Mouse (Mus musculus) hindbrain, embryonic 15.5 days (tissue): ENCODE data around the gene Igf1r. TPM values are rescaled to one million over a fixed set of nuclear protein-coding genes. Genes with fewer than 3 reads are reported as not detected.
A peak's percentile ranks its signal among the peaks of the same experiment; 100 is the strongest.

Experiments
- ATAC-seq: fragments of 200-750 bp; cut with Nextera tagmentation; 2 replicates; pipeline ENCODE4 v1.8.0; 2017; ENCODE audit warnings: low read depth, moderate number of reproducible peaks, moderate TSS enrichment; ENCODE audit not compliant: low FRiP score
- H3K27ac ChIP-seq: fragments of 300-500 bp; sonication (generic); replicated peaks from 2 replicates; pipeline ENCODE4 v1.5.1; 2015; ENCODE audit warnings: mild to moderate bottlenecking, inconsistent platforms
- H3K27me3 ChIP-seq: fragments of 300-500 bp; sonication (generic); 2 replicates; pipeline ENCODE4 v1.6.1; 2015; ENCODE audit warnings: control low read depth, inconsistent platforms
- H3K36me3 ChIP-seq: fragments of 300-500 bp; sonication (generic); 2 replicates; pipeline ENCODE4 v1.6.1; 2015; ENCODE audit warnings: control low read depth, inconsistent platforms
- H3K4me1 ChIP-seq: fragments of 300-500 bp; sonication (generic); replicated peaks from 2 replicates; pipeline ENCODE4 v1.6.1; 2015; ENCODE audit warnings: control low read depth, inconsistent platforms
- H3K4me2 ChIP-seq: fragments of 300-500 bp; sonication (generic); 2 replicates; pipeline ENCODE4 v1.6.1; 2015; ENCODE audit warnings: moderate library complexity, mild to moderate bottlenecking, inconsistent platforms
- H3K4me3 ChIP-seq: fragments of 300-500 bp; sonication (generic); 2 replicates; pipeline ENCODE4 v1.5.1; 2015; ENCODE audit warnings: mild to moderate bottlenecking, inconsistent platforms
- H3K9ac ChIP-seq: fragments of 300-500 bp; sonication (generic); 2 replicates; pipeline ENCODE4 v1.6.1; 2015; ENCODE audit warnings: inconsistent platforms
- H3K9me3 ChIP-seq: fragments of 300-500 bp; sonication (generic); 2 replicates; pipeline ENCODE4 v1.6.1; 2016; ENCODE audit warnings: control low read depth, inconsistent platforms
- WGBS: fragments of 180-500 bp; shearing (Covaris S2); methylation state at CpG from one replicate; pipeline ENCODE4 v1.1.7; 2015; 5-methylcytosine and 5-hydroxymethylcytosine counted together
- polyA plus RNA-seq: library from polyadenylated mRNA; unstranded; fragments of >200 nt; fragmentation: Nextera tagmentation; extraction: Ambion mirVana; gene quantifications from 2 replicates; pipeline ENCODE4 v1.2.1, GENCODE M21; 2015

Igf1r gene
- polyA plus RNA-seq, 1 experiment from 2014 or later: 22.8 TPM

DNA sequence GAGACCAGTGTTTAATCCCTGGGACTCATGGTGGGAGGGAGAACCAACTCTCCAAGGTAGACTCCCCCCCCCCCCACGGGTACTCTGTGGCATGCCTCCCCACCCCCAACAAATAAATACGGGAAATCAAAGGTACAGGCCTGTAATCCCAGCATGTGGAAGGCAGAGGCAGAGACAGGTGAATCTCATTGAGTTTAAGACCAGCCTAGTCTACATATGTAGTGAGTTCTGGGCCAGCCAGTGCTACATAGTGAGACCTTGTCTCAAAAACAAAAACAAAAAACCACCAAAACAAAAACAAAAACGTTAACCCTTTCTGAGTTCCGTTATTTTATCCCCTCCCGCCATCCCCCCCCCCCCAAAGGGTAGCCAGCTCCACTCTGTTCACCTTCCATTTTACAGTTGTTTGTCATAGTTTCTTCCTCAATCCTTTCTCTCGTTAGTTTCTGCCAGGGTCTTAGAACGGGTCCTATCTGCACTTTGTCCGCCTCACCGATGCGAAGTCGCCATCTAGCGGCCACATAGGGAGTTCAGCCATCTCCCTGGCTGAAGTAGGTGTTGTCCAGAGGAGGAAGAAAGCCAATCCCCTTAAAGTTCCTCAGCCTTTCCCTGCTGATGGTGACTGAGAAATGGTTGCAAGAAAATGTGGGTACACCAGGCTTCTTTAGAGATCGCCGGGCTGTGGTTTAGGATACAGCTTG is 9.1 kb downstream of the Igf1r start:
- peak; percentile 48 for ATAC-seq
- Histone ChIP-seq H3K4me2 (no peak overlapping the region), H3K4me3 (no peak overlapping the region), H3K27ac (no peak overlapping the region), H3K36me3 (no peaks in the 10 kb centered on the region), H3K27me3 (no peaks in the 10 kb centered on the region), H3K4me1 (peaks cover 15% of the 10 kb centered on the region), H3K9ac (no peak overlapping the region), H3K9me3 (no peaks in the 10 kb centered on the region)
- WGBS: 13% methylated on average over 14 of the region's 14 CpGs

DNA sequence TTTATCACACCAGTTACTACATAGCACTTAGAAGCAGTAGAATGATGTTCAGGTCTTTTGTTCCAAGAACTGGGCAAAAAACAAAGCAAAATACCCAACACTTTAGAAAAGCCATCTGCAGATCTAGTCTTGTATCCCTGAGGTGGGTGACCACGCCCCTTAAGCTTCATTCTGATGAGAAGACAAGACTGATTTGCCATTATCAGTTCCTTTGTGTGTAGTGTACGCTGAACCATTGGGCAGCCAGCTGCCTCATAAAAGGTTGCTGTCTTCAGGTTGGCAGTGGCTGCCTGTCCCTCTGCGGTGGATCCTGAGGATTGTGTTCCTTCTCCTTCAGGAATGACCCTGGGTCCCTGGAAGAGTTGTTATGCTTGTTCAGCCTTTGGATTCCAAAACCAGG is 11.1 kb downstream of the Igf1r start:
- WGBS: 81% methylated on average over 3 of the region's 3 CpGs
- no peak overlapping the region for H3K4me2 ChIP-seq
- H3K27me3 ChIP-seq: no peaks in the 10 kb centered on the region
- no peak overlapping the region for H3K4me3 ChIP-seq
- H3K9me3 ChIP-seq: no peaks in the 10 kb centered on the region
- H3K4me1 ChIP-seq: peaks cover 3% of the 10 kb centered on the region; the same call in 1 of the 2 replicates
- ATAC-seq: no peak
- no peak overlapping the region for H3K9ac ChIP-seq
- no peaks in the 10 kb centered on the region for H3K36me3 ChIP-seq
- no peak overlapping the region for H3K27ac ChIP-seq

DNA sequence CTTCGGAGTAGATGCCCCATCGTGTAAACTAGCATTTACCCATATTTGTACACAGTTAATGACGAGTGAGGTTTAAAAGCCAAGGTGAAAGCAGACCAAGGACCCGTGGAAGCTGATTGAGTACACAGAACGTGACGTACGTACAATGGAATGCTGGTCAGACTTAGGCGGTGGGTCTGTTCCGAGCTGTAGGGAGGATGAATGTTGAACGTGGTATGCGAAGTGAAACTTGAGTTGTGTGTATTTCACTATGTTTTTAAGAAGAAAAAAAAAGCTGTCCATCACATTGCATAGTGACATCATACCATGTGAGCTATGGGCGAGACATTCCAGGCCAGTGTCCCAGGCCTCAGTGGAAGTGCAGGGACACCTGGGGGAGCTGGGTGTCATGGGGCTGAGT is 15.8 kb downstream of the Igf1r start:
- 92% methylated on average over 12 of the region's 12 CpGs for WGBS
- Histone ChIP-seq H3K36me3 (no peaks in the 10 kb centered on the region), H3K9me3 (no peaks in the 10 kb centered on the region), H3K27me3 (no peaks in the 10 kb centered on the region), H3K4me1 (peaks cover 32% of the 10 kb centered on the region), H3K4me2 (no peak overlapping the region), H3K4me3 (no peak overlapping the region), H3K27ac (no peak overlapping the region), H3K9ac (no peak overlapping the region)
- ATAC-seq: no peak

DNA sequence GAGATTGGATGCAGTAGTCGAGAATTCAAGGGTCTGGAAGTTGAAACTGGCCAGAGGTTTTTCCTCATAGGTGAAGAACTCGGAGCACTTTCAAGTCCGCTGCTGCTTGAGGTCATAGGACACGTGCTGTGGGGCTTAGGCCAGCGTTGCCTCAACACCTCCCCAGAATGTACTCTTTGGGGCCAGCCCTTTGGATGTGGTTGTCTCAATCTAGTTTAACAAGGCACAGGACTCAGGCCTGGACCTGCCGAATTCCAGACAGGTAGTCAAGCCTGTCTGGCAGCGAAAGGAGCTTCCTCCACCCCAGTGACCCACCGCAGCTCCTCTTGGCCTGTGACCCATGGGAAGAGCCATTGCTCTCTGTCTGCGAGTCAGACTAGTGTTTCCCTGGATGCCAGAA is 16.4 kb downstream of the Igf1r start:
- Histone ChIP-seq H3K4me2 (no peak overlapping the region), H3K9ac (no peak overlapping the region), H3K27ac (no peak overlapping the region), H3K36me3 (no peaks in the 10 kb centered on the region), H3K4me1 (peaks cover 39% of the 10 kb centered on the region), H3K9me3 (no peaks in the 10 kb centered on the region), H3K27me3 (no peaks in the 10 kb centered on the region), H3K4me3 (no peak overlapping the region)
- no peak for ATAC-seq
- WGBS: 85% methylated on average over 9 of the region's 9 CpGs

DNA sequence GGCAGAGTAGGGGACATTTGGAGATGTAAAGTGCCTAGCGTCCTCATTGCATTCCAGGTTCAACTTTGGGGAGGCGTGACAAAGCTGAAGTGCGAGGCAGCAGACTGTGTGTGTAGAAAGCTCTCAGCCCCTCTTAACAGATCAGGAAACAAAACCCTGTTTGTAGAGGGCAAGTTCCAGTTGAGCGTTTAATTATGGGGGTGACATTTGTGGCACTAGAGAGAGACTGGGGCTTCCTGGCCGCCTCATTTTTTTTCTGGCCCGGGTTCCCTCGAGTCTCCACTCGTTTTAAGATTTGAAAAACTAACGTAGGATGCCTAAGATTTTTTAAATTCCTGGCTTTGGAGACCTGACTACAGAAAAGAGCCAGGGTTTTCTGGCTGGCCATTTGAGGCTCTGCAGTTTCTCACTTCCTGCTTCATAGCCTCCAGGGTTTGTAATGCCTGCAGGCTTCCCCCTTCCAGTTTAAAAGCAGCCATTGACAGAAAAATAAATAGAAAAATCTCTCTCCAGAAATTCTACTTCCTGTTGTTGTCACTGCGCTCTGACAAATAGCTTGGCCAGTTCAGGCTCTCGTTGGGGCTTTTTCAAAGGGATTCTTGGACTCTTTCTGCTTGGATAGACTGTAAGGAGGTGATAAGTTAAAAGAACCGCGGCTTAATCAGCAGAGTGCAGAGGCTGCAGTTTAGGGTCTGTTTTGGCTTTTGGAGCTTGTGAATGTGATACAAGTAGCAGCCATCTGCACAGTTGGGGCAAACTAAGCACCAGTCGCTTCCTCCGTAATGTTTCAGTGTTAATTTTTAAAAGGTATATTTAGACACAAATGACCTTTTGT is 20.8 kb downstream of the Igf1r start:
- H3K9ac ChIP-seq: no peak overlapping the region
- H3K9me3 ChIP-seq: no peaks in the 10 kb centered on the region
- peak overlapping the region; percentile 33 for H3K27ac ChIP-seq
- peak overlapping the region; percentile 5; the same call in 1 of the 2 replicates for H3K4me2 ChIP-seq
- ATAC-seq: no peak
- 21% methylated on average over 15 of the region's 15 CpGs for WGBS
- no peak overlapping the region for H3K4me3 ChIP-seq
- H3K4me1 ChIP-seq: peaks cover 50% of the 10 kb centered on the region
- H3K27me3 ChIP-seq: no peaks in the 10 kb centered on the region
- no peaks in the 10 kb centered on the region for H3K36me3 ChIP-seq

DNA sequence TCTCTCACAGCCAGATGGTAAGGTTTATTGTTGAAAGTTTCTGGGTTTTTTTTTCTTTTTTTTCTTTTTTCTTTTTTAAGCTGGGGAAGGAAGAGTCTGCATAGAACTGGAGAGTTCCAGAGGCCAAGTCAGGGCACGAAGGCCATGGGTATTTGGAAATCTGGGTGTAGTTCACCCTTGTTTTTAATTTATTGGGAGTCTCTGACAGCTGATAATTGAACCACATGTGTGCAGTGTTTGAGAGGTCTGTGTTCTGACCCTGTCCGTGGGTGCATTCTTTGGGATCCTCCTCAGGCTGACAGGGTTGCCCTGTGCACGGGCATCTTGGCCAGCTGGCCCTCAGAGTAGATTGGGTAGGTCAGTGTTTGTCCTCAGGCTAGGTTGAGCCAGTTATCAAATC is 29.3 kb downstream of the Igf1r start:
- H3K27me3 ChIP-seq: no peaks in the 10 kb centered on the region
- no peak overlapping the region for H3K4me2 ChIP-seq
- no peak overlapping the region for H3K4me3 ChIP-seq
- peaks cover 35% of the 10 kb centered on the region for H3K4me1 ChIP-seq
- no peaks in the 10 kb centered on the region for H3K36me3 ChIP-seq
- ATAC-seq: no peak
- no peak overlapping the region for H3K27ac ChIP-seq
- no peaks in the 10 kb centered on the region for H3K9me3 ChIP-seq
- no peak overlapping the region for H3K9ac ChIP-seq
- 61% methylated on average over 3 of the region's 3 CpGs for whole genome bisulfite sequencing

DNA sequence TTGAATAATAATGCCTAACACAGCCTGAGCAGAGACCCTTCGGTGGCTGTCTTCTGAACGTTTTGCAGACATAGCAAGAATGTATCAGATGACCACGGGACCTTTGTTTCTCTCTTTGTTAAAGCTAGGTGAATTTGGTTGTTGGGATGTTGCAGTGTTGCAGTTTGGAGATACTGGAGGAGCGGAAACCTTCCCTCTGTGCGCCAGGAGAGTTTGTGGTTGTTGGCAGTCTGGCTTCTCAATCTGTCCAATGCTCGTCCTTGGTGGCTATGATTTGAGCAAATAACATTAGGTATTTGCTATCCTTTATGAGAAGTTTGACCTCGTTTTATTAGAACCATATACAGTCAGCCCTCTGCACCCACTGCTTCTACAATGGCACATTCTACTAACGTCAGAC is 30.2 kb downstream of the Igf1r start:
- Histone ChIP-seq H3K27ac (no peak overlapping the region), H3K27me3 (no peaks in the 10 kb centered on the region), H3K9ac (no peak overlapping the region), H3K4me1 (peaks cover 38% of the 10 kb centered on the region), H3K4me2 (no peak overlapping the region), H3K9me3 (no peaks in the 10 kb centered on the region), H3K4me3 (no peak overlapping the region), H3K36me3 (no peaks in the 10 kb centered on the region)
- 69% methylated on average over 8 of the region's 8 CpGs for WGBS
- no peak for ATAC-seq

DNA sequence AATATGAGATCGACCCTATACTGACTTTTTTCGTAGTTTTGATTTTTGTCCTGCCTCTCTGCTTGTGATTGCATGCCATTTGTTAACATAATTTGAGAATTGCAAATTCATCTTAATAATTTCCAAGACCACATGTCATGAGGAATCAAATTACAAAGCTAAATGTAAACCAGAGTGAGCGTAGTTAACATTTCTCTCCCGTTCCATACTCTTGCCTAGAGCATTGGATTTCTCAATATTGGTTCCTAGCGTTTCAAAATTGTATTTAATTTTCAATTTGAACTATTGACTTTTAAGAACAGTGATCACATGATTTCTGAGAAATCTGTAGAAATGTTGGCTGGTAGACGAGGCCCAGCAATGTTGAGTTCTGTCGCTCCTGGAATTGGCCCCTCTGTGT is 30.8 kb downstream of the Igf1r start:
- Histone ChIP-seq H3K27me3 (no peaks in the 10 kb centered on the region), H3K4me2 (no peak overlapping the region), H3K4me1 (peaks cover 38% of the 10 kb centered on the region), H3K27ac (no peak overlapping the region), H3K9me3 (no peaks in the 10 kb centered on the region), H3K4me3 (no peak overlapping the region), H3K36me3 (no peaks in the 10 kb centered on the region), H3K9ac (no peak overlapping the region)
- 92% methylated on average over 7 of the region's 7 CpGs for WGBS
- no peak for ATAC-seq

DNA sequence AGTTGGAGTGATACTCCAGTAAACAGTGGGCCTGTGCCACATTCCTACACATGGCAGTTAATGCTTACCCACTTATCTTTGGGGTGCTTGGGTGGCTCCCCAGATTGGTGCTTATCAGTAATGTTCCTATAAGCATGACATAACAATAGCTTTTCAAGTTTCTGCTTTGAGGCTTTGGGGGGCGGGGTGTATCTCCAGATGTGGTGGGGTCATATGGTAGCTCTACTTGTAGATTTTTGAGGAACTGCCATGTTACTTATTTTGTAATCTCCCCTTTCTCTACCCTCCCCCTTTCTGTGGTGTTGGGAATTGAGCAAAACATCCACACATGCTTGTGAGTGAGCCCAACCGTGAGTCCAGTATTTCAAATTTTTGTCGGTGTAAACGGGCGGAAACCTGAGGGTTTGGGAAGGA is 32.4 kb downstream of the Igf1r start:
- peaks cover 35% of the 10 kb centered on the region for H3K4me1 ChIP-seq
- WGBS: 82% methylated on average over 5 of the region's 5 CpGs

DNA sequence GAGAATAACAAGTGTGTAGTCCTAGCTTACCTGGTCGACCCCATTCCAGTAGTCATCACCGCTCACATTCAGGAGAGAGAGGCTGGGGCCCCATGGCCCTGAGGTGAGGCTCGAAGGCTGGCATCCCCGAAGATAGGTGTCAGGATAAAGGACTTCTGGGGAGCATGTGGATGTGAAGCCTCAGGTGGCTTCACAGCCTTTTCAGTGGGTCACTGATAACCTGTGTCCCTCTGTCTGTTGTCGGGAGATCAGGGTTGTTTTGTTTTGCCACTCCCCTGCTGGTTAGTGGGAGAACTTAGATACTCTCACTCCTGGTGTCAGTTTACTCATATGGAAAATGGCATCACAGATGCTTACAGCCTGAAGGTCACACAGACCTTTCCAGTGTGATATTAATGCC is 32.9 kb downstream of the Igf1r start:
- Histone ChIP-seq H3K27ac (0 out of 2 replicates have a peak overlapping the region, but pooled peaks have one; percentile 1), H3K4me1 (peaks cover 35% of the 10 kb centered on the region), H3K36me3 (no peaks in the 10 kb centered on the region), H3K9ac (no peak overlapping the region), H3K9me3 (no peaks in the 10 kb centered on the region), H3K27me3 (no peaks in the 10 kb centered on the region), H3K4me3 (no peak overlapping the region), H3K4me2 (no peak overlapping the region)
- ATAC-seq: no peak
- WGBS: 77% methylated on average over 5 of the region's 5 CpGs

More for the DNA sequence above, 32.4 kb downstream of the Igf1r start:
- Histone ChIP-seq H3K9me3 (no peaks in the 10 kb centered on the region), H3K4me3 (no peak overlapping the region), H3K27me3 (no peaks in the 10 kb centered on the region), H3K27ac (no peak overlapping the region), H3K9ac (no peak overlapping the region), H3K4me2 (no peak overlapping the region), H3K36me3 (no peaks in the 10 kb centered on the region)
- ATAC-seq: no peak

DNA sequence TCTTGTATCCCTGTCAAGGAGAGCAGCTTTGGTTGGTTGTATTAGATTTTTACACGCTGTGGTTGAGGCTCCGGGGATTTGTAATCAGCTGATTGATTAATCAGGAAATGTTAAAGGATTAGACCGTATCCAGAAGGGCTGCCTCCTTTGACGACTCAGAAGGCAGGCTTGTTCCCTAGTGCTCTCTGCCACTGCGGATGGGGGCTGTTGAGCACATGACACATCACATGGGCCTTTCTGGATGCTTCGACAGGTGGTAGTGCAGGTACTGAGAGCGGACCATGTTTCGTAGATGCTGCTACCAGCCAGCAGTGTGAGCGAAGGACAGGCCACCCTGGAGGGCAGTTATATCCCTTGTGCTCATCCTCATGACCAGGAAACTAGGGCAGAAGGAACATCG is 33.6 kb downstream of the Igf1r start:
- H3K36me3 ChIP-seq: no peaks in the 10 kb centered on the region
- H3K4me1 ChIP-seq: peaks cover 35% of the 10 kb centered on the region
- no peaks in the 10 kb centered on the region for H3K9me3 ChIP-seq
- no peak overlapping the region for H3K9ac ChIP-seq
- H3K27ac ChIP-seq: 0 out of 2 replicates have a peak overlapping the region, but pooled peaks have one; percentile 1
- no peaks in the 10 kb centered on the region for H3K27me3 ChIP-seq
- no peak overlapping the region for H3K4me3 ChIP-seq
- WGBS: 62% methylated on average over 10 of the region's 10 CpGs
- no peak overlapping the region for H3K4me2 ChIP-seq
- ATAC-seq: no peak

DNA sequence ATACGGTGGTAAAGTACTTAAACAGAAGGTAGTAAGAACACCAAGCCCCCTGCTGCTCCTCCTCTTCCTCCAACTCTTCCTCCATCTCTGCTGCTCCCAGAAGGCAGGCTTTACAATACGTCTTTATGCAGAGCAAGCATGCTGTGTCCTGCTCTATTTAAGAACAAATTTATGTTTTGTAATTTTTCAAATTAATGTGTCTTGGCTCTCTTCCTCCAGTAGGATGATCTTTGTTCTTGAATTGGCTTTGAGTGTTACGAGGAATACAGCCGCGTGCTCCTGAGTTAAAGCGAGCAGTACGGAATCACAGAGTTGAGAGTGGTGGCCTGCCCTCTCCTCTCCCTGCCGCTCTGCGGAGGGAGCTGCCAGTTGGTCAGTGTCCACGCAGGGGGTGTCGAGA is 34.2 kb downstream of the Igf1r start:
- no peak overlapping the region for H3K4me2 ChIP-seq
- no peaks in the 10 kb centered on the region for H3K36me3 ChIP-seq
- no peak overlapping the region for H3K9ac ChIP-seq
- ATAC-seq: no peak
- no peak overlapping the region for H3K4me3 ChIP-seq
- H3K27ac ChIP-seq: no peak overlapping the region
- no peaks in the 10 kb centered on the region for H3K9me3 ChIP-seq
- H3K4me1 ChIP-seq: peaks cover 32% of the 10 kb centered on the region
- H3K27me3 ChIP-seq: no peaks in the 10 kb centered on the region
- 67% methylated on average over 11 of the region's 11 CpGs for WGBS
